Mouse (Mus musculus) myocyte (in vitro differentiated cells): ENCODE results near the gene Fam189b.
A peak's percentile ranks its signal among the peaks of the same experiment; 100 is the strongest.

ENCODE experiments used
- MAX ChIP-seq: IDR thresholded peaks from one replicate; pipeline ENCODE4 v1.6.1; 2011; ENCODE audit warnings: low read depth, mild to moderate bottlenecking, control low read depth
- POLR2A ChIP-seq: IDR thresholded peaks from one replicate; pipeline ENCODE4 v1.6.1; 2011; ENCODE audit warnings: low read depth, mild to moderate bottlenecking, control low read depth, moderate library complexity; ENCODE audit not compliant: insufficient read length
- TCF3 ChIP-seq: IDR thresholded peaks from one replicate; pipeline ENCODE4 v1.6.1; 2011; ENCODE audit warnings: low read depth, control low read depth; ENCODE audit not compliant: insufficient read length
- USF1 ChIP-seq: IDR thresholded peaks from one replicate; pipeline ENCODE4 v1.6.1; 2011; ENCODE audit warnings: low read depth, mild to moderate bottlenecking, control low read depth, moderate library complexity

DNA sequence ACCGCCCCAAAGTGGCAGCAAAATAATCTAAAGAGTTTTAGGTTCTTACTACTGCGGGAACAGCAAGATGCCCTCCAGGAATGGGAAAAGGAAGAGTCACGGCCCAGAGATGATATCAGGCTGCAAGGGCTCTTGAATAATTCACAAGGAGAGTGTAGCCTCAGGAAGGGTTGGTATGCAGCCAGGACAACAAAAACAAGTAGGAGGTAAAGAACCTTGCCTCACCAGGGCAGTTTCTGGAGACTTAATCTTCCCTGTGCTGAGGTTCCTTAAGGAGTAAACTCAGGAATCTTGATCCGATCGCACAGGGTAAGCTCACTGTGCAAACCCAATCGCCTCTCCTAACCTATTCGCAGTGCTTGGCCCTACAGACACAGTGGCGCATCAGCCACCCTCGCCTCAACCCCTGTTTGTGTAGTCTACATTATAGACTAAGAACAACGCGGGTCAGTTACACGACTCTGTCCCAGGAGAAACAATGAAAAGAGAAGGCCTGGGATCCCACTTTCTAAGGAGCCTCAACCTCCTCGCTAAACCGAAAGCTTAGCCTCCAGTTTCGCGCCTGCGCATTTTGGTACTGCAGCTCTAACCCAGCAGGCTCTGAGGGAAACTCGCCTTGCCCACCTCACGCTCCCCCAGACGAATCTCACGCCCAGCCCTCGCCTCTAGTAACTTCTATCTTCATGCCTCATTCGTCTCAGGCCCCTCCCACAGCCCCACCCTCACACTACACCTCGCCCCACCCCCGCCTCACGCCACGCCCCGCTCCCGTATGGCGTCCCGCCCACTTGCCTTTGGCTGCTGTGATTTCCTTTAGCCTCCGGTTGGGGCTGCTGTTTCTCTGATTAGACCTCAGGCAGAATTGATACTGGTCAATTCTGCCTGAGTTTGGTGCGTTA, 13.3 kb downstream of the Fam189b start:
- TF ChIP-seq POLR2A (peak; percentile 78), TCF3 (no peak), MAX (no peak), USF1 (no peak)
